8 mouse cellular contexts compared by ENCODE assay signal in genomic region chr9:21183905-21184413, GRCm38 (mm10). TPM values are rescaled to one million over a fixed set of nuclear protein-coding genes. Genes with fewer than 3 reads are reported as not detected.
DNase-seq lines count a peak whose midpoint lies in the region; ATAC-seq lines count a peak whose summit lies in the region.

No protein-coding gene starts in this region.

- peak overlapping the region; percentile 24 for H3K4me3 ChIP-seq in forebrain, embryonic 12.5 days (replicated peaks)
- peak overlapping the region; percentile 22 for H3K4me3 ChIP-seq in stomach, embryonic 14.5 days (ENCODE audit: low read depth, low read length)

- 0 out of 2 replicates have a peak overlapping the region, but pooled peaks have one; percentile 13 for H3K9ac ChIP-seq in forebrain, embryonic 12.5 days
- no peak overlapping the region for H3K9ac ChIP-seq in stomach, embryonic 14.5 days (replicated peaks; ENCODE audit: low read depth, low read length)

- no peaks in the 10 kb centered on the region for H3K36me3 ChIP-seq in forebrain, embryonic 12.5 days (replicated peaks)
- H3K36me3 ChIP-seq in stomach, embryonic 14.5 days (ENCODE audit: control insufficient read depth, insufficient read depth, low read length): no peaks in the 10 kb centered on the region

- peak overlapping the region; percentile 42 for H3K4me2 ChIP-seq in forebrain, embryonic 12.5 days
- H3K4me2 ChIP-seq in stomach, embryonic 14.5 days (replicated peaks; ENCODE audit: low read depth, low read length): peak overlapping the region; percentile 45

- H3K9me3 ChIP-seq in forebrain, embryonic 12.5 days: no peaks in the 10 kb centered on the region
- no peaks in the 10 kb centered on the region for H3K9me3 ChIP-seq in stomach, embryonic 14.5 days (ENCODE audit: control insufficient read depth, low read depth, low read length)

- intact Hi-C loops in heart, postnatal 36 days (cut with DNase I): no loop called here

- peak; percentile 57 for DNase-seq in urinary bladder, adult 2 months (ENCODE audit: low spot score)
- no peak for DNase-seq in urinary bladder, postnatal 10 days (ENCODE audit: low spot score)
- peak; percentile 73 to 78 for DNase-seq in heart, postnatal 36 days
- peak; percentile 72 to 77 for DNase-seq in kidney, postnatal 4 days
- DNase-seq in cerebellum, adult 8-10 months: no peak

- H3K4me1 ChIP-seq in forebrain, embryonic 12.5 days: peaks cover 14% of the 10 kb centered on the region
- peaks cover 7% of the 10 kb centered on the region; the same call in 1 of the 2 replicates for H3K4me1 ChIP-seq in stomach, embryonic 14.5 days (ENCODE audit: control insufficient read depth, insufficient read depth, low read length)

- peaks cover 59% of the 10 kb centered on the region for H3K27me3 ChIP-seq in forebrain, embryonic 12.5 days
- H3K27me3 ChIP-seq in stomach, embryonic 14.5 days (ENCODE audit: control insufficient read depth, insufficient read depth, low read length): no peaks in the 10 kb centered on the region

- H3K27ac ChIP-seq in forebrain, embryonic 12.5 days: no peak overlapping the region
- H3K27ac ChIP-seq in stomach, embryonic 14.5 days (ENCODE audit: low read length): no peak overlapping the region

- ATAC-seq in forebrain, embryonic 12.5 days (ENCODE audit: low FRiP score): no peak
- peak; percentile 75 for ATAC-seq in megakaryocyte progenitor cell, adult 5-6 weeks (replicated peaks; ENCODE audit: poor library complexity)
- no peak for ATAC-seq in stomach, embryonic 14.5 days (ENCODE audit: insufficient number of reproducible peaks, insufficient read depth, low FRiP score, low read depth)

- 5% methylated on average over 34 of the region's 34 CpGs for WGBS in forebrain, embryonic 12.5 days
- 8% methylated on average over 32 of the region's 34 CpGs for WGBS in stomach, embryonic 14.5 days

RNA-seq across cellular contexts. Expression of gene Pde4a, which starts 18.4 kb away (rescaled TPM):
- polyA plus RNA-seq in urinary bladder, adult 2 months (2012; rRNA removed): 8.3 and 11.6 TPM in 2 replicates
- 12.8 and 14.5 TPM in 2 replicates for polyA plus RNA-seq in forebrain, embryonic 12.5 days (2016; fragmentation: Nextera tagmentation; extraction: Ambion mirVana)
- 10 to 100 TPM; 45.9 to 52.0 TPM for total RNA-seq in heart, postnatal 36 days (2021)
- total RNA-seq in megakaryocyte progenitor cell, adult 5-6 weeks (2015): 11.8 and 15.2 TPM in 2 replicates
- total RNA-seq in megakaryocyte progenitor cell, adult 5-6 weeks (2017): 4.0 and 5.0 TPM in 2 replicates
- polyA plus RNA-seq in stomach, embryonic 14.5 days (2014; fragmentation: Nextera tagmentation; extraction: Ambion mirVana): 5.4 TPM in 2 replicates

RNA-seq across cellular contexts. Expression of gene Cdc37, which starts 34.2 kb away (rescaled TPM):
- 198 and 211 TPM in 2 replicates for polyA plus RNA-seq in urinary bladder, adult 2 months (2012; rRNA removed)
- 260 and 272 TPM in 2 replicates for polyA plus RNA-seq in forebrain, embryonic 12.5 days (2016; fragmentation: Nextera tagmentation; extraction: Ambion mirVana)
- 100 to 1,000 TPM; 157 to 165 TPM for total RNA-seq in heart, postnatal 36 days (2021)
- 69.7 and 72.1 TPM in 2 replicates for total RNA-seq in megakaryocyte progenitor cell, adult 5-6 weeks (2015)
- 283 and 351 TPM in 2 replicates for total RNA-seq in megakaryocyte progenitor cell, adult 5-6 weeks (2017)
- polyA plus RNA-seq in stomach, embryonic 14.5 days (2014; fragmentation: Nextera tagmentation; extraction: Ambion mirVana): 283 and 302 TPM in 2 replicates

RNA-seq across cellular contexts. Expression of gene Tyk2, which starts 52.9 kb away (rescaled TPM):
- 23.9 and 28.5 TPM in 2 replicates for polyA plus RNA-seq in urinary bladder, adult 2 months (2012; rRNA removed)
- polyA plus RNA-seq in forebrain, embryonic 12.5 days (2016; fragmentation: Nextera tagmentation; extraction: Ambion mirVana): 12.8 TPM in 2 replicates
- 1 to 10 TPM; 8.2 to 9.6 TPM for total RNA-seq in heart, postnatal 36 days (2021)
- 12.0 and 12.5 TPM in 2 replicates for total RNA-seq in megakaryocyte progenitor cell, adult 5-6 weeks (2015)
- total RNA-seq in megakaryocyte progenitor cell, adult 5-6 weeks (2017): 16.7 and 17.9 TPM in 2 replicates
- polyA plus RNA-seq in stomach, embryonic 14.5 days (2014; fragmentation: Nextera tagmentation; extraction: Ambion mirVana): 10.2 and 10.9 TPM in 2 replicates

RNA-seq across cellular contexts. Expression of gene Keap1, which starts 55.2 kb away (rescaled TPM):
- polyA plus RNA-seq in urinary bladder, adult 2 months (2012; rRNA removed): 36.8 and 38.7 TPM in 2 replicates
- 47.5 and 49.6 TPM in 2 replicates for polyA plus RNA-seq in forebrain, embryonic 12.5 days (2016; fragmentation: Nextera tagmentation; extraction: Ambion mirVana)
- total RNA-seq in heart, postnatal 36 days (2021): 10 to 100 TPM; 41.9 to 43.1 TPM
- 17.2 and 18.3 TPM in 2 replicates for total RNA-seq in megakaryocyte progenitor cell, adult 5-6 weeks (2015)
- total RNA-seq in megakaryocyte progenitor cell, adult 5-6 weeks (2017): 35.3 and 38.4 TPM in 2 replicates
- polyA plus RNA-seq in stomach, embryonic 14.5 days (2014; fragmentation: Nextera tagmentation; extraction: Ambion mirVana): 34.5 and 40.3 TPM in 2 replicates

Comparison
In these comparisons a context has a peak if more than half of its experiments do, and no peak if none do; other contexts are left out.
1. DNase-seq: peak in urinary bladder, adult 2 months (single experiment), heart, postnatal 36 days (2 of 2) and kidney, postnatal 4 days (2 of 2); none in urinary bladder, postnatal 10 days (single experiment) and cerebellum, adult 8-10 months (single experiment).